Mouse (Mus musculus) liver, adult 2 months (tissue): ENCODE data around the gene Arhgef1. TPM values are rescaled to one million over a fixed set of nuclear protein-coding genes. Genes with fewer than 3 reads are reported as not detected.

Experiments used
- DNase-seq: peaks from one replicate; pipeline ENCODE4 v3.0.0-alpha.2; 2011; ENCODE audit warnings: low read depth, low spot score; ENCODE audit errors: extremely low read depth
- H3K27ac ChIP-seq: fragments of 200-500 bp; replicated peaks from 2 replicates; pipeline ENCODE4 v1.5.1; 2012; ENCODE audit warnings: low read depth, mild to moderate bottlenecking, control low read depth, inconsistent platforms, low read length; ENCODE audit not compliant: insufficient read depth
- H3K27me3 ChIP-seq: fragments of 200-500 bp; 2 replicates; pipeline ENCODE4 v1.6.1; 2012; ENCODE audit warnings: mild to moderate bottlenecking, moderate library complexity, low read length, inconsistent platforms; ENCODE audit not compliant: control insufficient read depth, insufficient read depth
- H3K36me3 ChIP-seq: fragments of 200-500 bp; 2 replicates; pipeline ENCODE4 v1.6.1; 2012; ENCODE audit warnings: low read length, inconsistent platforms; ENCODE audit not compliant: control insufficient read depth, insufficient read depth
- H3K4me1 ChIP-seq: fragments of 200-500 bp; 2 replicates; pipeline ENCODE4 v1.6.1; 2011; ENCODE audit warnings: low read length; ENCODE audit not compliant: control insufficient read depth, insufficient read depth
- H3K4me3 ChIP-seq: fragments of 200-500 bp; 2 replicates; pipeline ENCODE4 v1.5.1; 2011; ENCODE audit warnings: low read depth, mild to moderate bottlenecking, control low read depth, low read length, moderate library complexity; ENCODE audit not compliant: insufficient read depth
- H3K79me2 ChIP-seq: fragments of 200-500 bp; 2 replicates; pipeline ENCODE4 v1.6.1; 2012; ENCODE audit warnings: inconsistent platforms, mild to moderate bottlenecking, low read length, moderate library complexity; ENCODE audit not compliant: control insufficient read depth, insufficient read depth
- H3K9ac ChIP-seq: fragments of 200-500 bp; 2 replicates; pipeline ENCODE4 v1.6.1; 2012; ENCODE audit warnings: low read depth, mild to moderate bottlenecking, control low read depth, inconsistent platforms, low read length
- CTCF ChIP-seq: fragments of 200-500 bp; IDR thresholded peaks from 2 replicates; pipeline ENCODE4 v1.5.1; 2011; ENCODE audit warnings: low read depth, low read length, control low read depth
- POLR2A ChIP-seq: fragments of 200-500 bp; IDR thresholded peaks from 2 replicates; pipeline ENCODE4 v1.6.1; 2011; ENCODE audit warnings: low read length, control low read depth; ENCODE audit not compliant: insufficient read depth; ENCODE audit errors: extremely low read depth
- WGBS: fragments of 180-500 bp; shearing (Covaris S2); methylation state at CpG from one replicate; pipeline ENCODE4 v1.1.7; 2018; 5-methylcytosine and 5-hydroxymethylcytosine counted together
- polyA plus RNA-seq: library from polyadenylated mRNA; depleted of rRNA; stranded (reverse); fragments of >200 nt; gene quantifications from 2 replicates; pipeline ENCODE4 v1.2.3, GENCODE M21; 2012
- total RNA-seq: library from RNA; depleted of rRNA; stranded (reverse); fragments of >200 nt; gene quantifications from 2 replicates; pipeline ENCODE4 v1.2.3, GENCODE M21; 2014

Gene Arhgef1
- total and polyA plus RNA-seq, 2 experiments = 8.5 to 62.9 TPM

DNA sequence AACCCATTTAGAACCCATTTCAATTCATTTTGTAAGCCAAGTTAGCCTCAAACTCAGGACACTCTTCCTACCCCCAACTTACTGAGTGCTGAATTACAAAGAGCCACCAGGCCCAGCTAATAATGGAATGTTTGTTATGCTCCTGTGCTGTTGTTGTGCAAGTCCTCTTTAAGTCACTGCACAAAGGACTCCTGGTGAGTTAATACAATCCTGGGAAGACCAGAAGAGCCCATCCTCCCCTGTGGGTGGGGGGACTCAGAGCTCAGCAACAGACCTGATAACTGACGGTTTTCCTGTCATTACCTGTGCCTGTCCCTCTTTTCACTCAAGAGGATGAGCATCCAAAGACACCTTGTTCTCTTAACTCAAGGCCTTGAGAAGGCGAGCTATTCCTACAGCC lies 23.1 kb upstream of the Arhgef1 start:
- no peak overlapping the region for H3K9ac ChIP-seq
- DNase-seq = no peak
- no peak for TF ChIP-seq CTCF
- no peak for TF ChIP-seq POLR2A
- no peaks in the 10 kb centered on the region for H3K4me1 ChIP-seq
- no peaks in the 10 kb centered on the region for H3K27me3 ChIP-seq
- no peaks in the 10 kb centered on the region for H3K36me3 ChIP-seq
- no peak overlapping the region for H3K27ac ChIP-seq
- peaks cover 1% of the 10 kb centered on the region; the same call in 1 of the 2 replicates for H3K79me2 ChIP-seq
- H3K4me3 ChIP-seq = no peak overlapping the region
- 81% methylated on average over 2 of the region's 2 CpGs for WGBS

DNA sequence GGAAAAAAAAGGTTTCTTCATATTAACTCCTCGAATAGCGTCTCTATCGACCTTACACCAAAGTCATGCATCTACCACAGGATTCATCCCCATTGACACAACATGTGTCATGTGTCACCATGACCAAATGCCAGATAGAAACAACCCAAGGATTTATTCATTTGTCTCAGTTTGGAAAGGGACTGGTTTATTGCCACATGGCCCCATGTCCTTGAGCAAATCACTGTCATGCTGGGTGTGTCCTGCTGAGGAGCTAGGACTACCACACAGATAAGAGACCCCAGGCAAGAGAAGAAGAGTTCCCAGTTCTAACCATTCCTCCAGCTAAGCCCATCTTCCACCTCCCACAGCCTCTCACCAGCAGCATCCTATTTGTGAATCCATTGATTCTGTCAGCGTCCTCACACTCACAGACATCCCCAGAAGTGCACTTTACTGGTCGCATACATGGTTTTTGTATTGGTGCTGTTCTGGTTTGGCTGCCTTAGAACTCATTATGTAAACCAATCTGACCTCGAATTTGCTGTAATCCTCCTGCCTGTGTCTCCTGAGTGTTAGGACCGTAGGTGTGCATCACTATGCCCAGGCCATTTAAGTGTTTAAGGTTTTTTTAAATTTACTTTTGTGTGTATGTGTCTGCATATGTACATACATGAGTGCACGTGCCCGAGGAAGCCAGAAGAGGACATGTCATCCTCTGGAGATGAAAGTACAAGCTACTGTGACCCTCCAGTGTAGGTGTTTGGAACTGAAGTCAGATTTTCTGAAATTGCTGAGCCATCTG lies 20.1 kb upstream of the Arhgef1 start:
- Histone ChIP-seq H3K9ac (no peak overlapping the region), H3K36me3 (peaks cover 14% of the 10 kb centered on the region; the same call in 1 of the 2 replicates), H3K4me3 (no peak overlapping the region), H3K79me2 (peaks cover 9% of the 10 kb centered on the region; the same call in 1 of the 2 replicates), H3K27me3 (no peaks in the 10 kb centered on the region), H3K27ac (no peak overlapping the region), H3K4me1 (peaks cover 13% of the 10 kb centered on the region)
- WGBS = 92% methylated on average over 9 of the region's 9 CpGs
- DNase-seq = no peak
- TF ChIP-seq POLR2A (no peak), CTCF (no peak)

DNA sequence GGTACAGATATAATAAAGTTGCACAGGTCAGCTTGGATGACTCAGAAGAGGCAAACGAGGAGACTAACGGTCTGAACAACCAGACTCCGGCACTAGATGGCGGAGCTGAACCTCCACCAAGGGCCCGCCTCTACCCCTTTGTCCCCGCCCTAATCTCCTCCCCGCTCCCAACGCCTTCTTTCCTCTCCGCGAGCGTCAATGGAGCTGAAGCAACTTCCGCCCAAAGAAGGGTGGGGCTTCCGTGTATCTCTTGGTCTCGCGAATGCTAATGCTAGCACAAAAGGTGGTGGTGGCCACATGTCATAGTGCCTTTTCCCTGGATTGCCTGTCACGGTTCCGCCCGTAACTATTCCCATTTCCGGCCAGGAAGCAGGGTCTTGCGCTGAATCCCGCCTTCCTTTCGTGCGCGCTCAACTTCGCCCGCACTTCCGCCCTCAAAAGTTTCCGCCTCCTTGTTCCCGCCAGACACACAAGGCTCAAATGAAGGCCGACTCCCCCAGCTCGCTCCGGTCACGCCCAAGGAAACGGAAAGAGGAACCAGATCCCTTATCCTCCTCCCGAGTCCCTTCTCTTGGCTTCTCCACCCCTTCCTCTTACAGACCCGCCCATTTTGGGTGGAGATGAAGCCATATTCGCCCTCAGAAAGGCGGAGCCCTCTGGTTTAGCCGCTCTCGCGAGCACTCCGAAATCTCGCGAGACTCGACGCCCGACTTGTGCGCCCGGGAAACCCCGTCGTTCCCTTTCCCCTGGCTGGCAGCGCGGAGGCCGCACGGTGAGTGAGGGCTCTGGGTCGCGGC lies 18.6 kb upstream of the Arhgef1 start, which contains the start of gene Rps19:
TSS of gene Rps19 (plus strand) at position 476 of the 797 bp plus-strand sequence.
- H3K27me3 ChIP-seq = no peaks in the 10 kb centered on the region
- H3K36me3 ChIP-seq = peaks cover 23% of the 10 kb centered on the region; the same call in 1 of the 2 replicates
- TF ChIP-seq POLR2A (peak; percentile 91), CTCF (peak; percentile 76)
- H3K27ac ChIP-seq = peak within 1 kb of the TSS; percentile 75
- peaks cover 13% of the 10 kb centered on the region for H3K4me1 ChIP-seq
- peaks cover 9% of the 10 kb centered on the region; the same call in 1 of the 2 replicates for H3K79me2 ChIP-seq
- H3K4me3 ChIP-seq = peak within 1 kb of the TSS; percentile 72
- peak within 1 kb of the TSS; percentile 91 for H3K9ac ChIP-seq
- peak; percentile 99 for DNase-seq
- 1% methylated on average over 57 of the region's 57 CpGs for WGBS

- peaks cover 9% of the 10 kb centered on the region; the same call in 1 of the 2 replicates for H3K79me2 ChIP-seq
- peaks cover 13% of the 10 kb centered on the region for H3K4me1 ChIP-seq
- under 1% methylated on average over 47 of the region's 47 CpGs for WGBS
- peak overlapping the region; percentile 72 for H3K4me3 ChIP-seq
- DNase-seq = peak; percentile 30
- H3K9ac ChIP-seq = peak overlapping the region; percentile 91
- H3K36me3 ChIP-seq = peaks cover 28% of the 10 kb centered on the region
- H3K27ac ChIP-seq = peak overlapping the region; percentile 72
- TF ChIP-seq POLR2A = no peak
- no peak for TF ChIP-seq CTCF
- no peaks in the 10 kb centered on the region for H3K27me3 ChIP-seq
Measured at GRCm38 (mm10) chr7:24884693-24885291, 17.9 kb upstream of the Arhgef1 start.

DNA sequence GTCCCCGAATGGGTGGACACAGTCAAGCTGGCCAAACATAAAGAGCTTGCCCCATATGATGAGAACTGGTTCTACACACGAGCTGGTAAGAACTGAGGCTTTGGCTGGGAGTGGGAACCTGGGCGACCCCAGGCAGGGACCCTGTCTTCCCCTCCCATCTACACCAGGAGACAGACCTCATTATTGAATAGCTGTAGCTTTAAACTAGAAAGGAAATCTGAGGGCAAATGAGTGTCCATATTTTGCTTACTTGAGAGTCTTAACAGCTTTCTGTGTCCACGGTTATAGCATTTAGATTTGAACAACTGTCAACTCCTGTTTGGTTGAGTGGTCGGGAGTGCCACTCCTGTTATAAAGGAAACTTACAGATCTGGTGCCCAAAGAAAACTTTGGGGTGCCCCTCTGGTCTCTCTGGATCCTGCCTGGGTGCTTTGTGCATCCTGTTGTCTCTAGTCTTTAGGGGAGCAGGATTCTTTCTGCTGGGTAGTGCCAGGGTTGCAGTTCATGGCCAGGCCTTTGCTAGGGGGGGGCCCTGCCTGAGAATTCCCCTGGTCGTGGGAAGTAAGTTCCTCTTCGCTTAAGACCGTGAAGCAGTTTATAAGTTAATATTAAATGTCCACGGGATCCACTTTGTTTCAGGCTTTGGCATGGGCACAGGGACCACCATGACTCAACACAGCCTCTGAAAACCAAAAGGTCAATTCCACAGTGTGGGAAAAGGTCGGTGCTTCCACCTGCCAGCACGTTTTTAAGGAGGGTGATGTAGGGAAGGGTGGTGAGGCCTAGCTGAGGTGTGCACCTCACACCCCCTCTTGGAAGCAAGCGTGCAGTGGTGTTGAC lies 17.0 kb upstream of the Arhgef1 start:
- TF ChIP-seq CTCF = no peak
- no peak for TF ChIP-seq POLR2A
- H3K27me3 ChIP-seq = no peaks in the 10 kb centered on the region
- peaks cover 9% of the 10 kb centered on the region; the same call in 1 of the 2 replicates for H3K79me2 ChIP-seq
- peaks cover 13% of the 10 kb centered on the region for H3K4me1 ChIP-seq
- no peak for DNase-seq
- peaks cover 32% of the 10 kb centered on the region for H3K36me3 ChIP-seq
- H3K27ac ChIP-seq = peak overlapping the region; percentile 0; the same call in 1 of the 2 replicates
- peak overlapping the region; percentile 58 for H3K9ac ChIP-seq
- 10% methylated on average over 12 of the region's 12 CpGs for WGBS
- peak overlapping the region; percentile 8; the same call in 1 of the 2 replicates for H3K4me3 ChIP-seq
